23 mouse cellular contexts compared by ENCODE assay signal in genomic region chr6:136868921-136869320, GRCm38 (mm10). TPM values are rescaled to one million over a fixed set of nuclear protein-coding genes. Genes with fewer than 3 reads are reported as not detected.
DNase-seq lines count a peak whose midpoint lies in the region; ATAC-seq and TF ChIP-seq lines count a peak whose summit lies in the region.
"Had no signal": no experiment of that assay in that cellular context is flagged by ENCODE, and none has a peak within 500 bp of the region (broad histone marks: within the 10 kb centered on the region; RNA-seq: fewer than 3 reads in every experiment).

No protein-coding gene starts in this region.

- H3K36me3 ChIP-seq in embryonic facial prominence, embryonic 14.5 days (ENCODE audit: control insufficient read depth, insufficient read depth, low read length), result 0 out of 2 replicates have a peak, but pooled peaks cover 3% of the 10 kb centered on the region
- no peaks in the 10 kb centered on the region for H3K36me3 ChIP-seq in embryonic facial prominence, embryonic 10.5 days (replicated peaks)
- peaks cover 12% of the 10 kb centered on the region; the same call in 1 of the 2 replicates for H3K36me3 ChIP-seq in lung, embryonic 14.5 days (ENCODE audit: insufficient read depth)
- H3K36me3 ChIP-seq: forebrain, embryonic 10.5 days; hindbrain, embryonic 10.5 days; intestine, embryonic 15.5 days had no signal

- H3K9me3 ChIP-seq in embryonic facial prominence, embryonic 14.5 days (ENCODE audit: control insufficient read depth, low read length), result no peaks in the 10 kb centered on the region
- H3K9me3 ChIP-seq in embryonic facial prominence, embryonic 10.5 days, result no peaks in the 10 kb centered on the region
- H3K9me3 ChIP-seq in lung, embryonic 14.5 days (ENCODE audit: low read depth, low read length), result no peaks in the 10 kb centered on the region
- H3K9me3 ChIP-seq: embryonic facial prominence, embryonic 13.5 days; forebrain, embryonic 10.5 days; heart, embryonic 12.5 days; hindbrain, embryonic 10.5 days; intestine, embryonic 15.5 days had no signal

- no peak for TF ChIP-seq CTCF in lung, embryonic 14.5 days (IDR thresholded peaks at IDR 0.05; ENCODE audit: low read depth)

- peak; percentile 50 for DNase-seq in embryonic facial prominence, embryonic 14.5 days (ENCODE audit: low spot score)
- no peak for DNase-seq in embryonic facial prominence, embryonic 10.5 days (ENCODE audit: low spot score)
- peak; percentile 58 for DNase-seq in lung, embryonic 14.5 days
- no peak for DNase-seq in lung, postnatal 14 days
- DNase-seq in adipocyte (ENCODE audit: low spot score), result peak; percentile 33
- DNase-seq in cerebellum, adult 11-12 months, result no peak
- DNase-seq in spleen, postnatal 14 days (ENCODE audit: low spot score in 2 of 2), result no peak
- DNase-seq: adrenal gland, adult 8-10 months; adrenal gland, postnatal 36 days; cerebellum, adult 11 months; cerebellum, adult 9-10 months; cerebellum, postnatal 25 days; gastrocnemius, postnatal 14 days had no signal

- no peak overlapping the region for H3K4me2 ChIP-seq in embryonic facial prominence, embryonic 14.5 days (ENCODE audit: low read depth, low read length)
- H3K4me2 ChIP-seq in lung, embryonic 14.5 days, result no peak overlapping the region
- H3K4me2 ChIP-seq: embryonic facial prominence, embryonic 13.5 days; heart, embryonic 12.5 days; hindbrain, embryonic 14.5 days; intestine, embryonic 15.5 days had no signal

- no peaks in the 10 kb centered on the region for H3K27me3 ChIP-seq in embryonic facial prominence, embryonic 14.5 days (replicated peaks; ENCODE audit: control insufficient read depth, insufficient read depth, low read length)
- H3K27me3 ChIP-seq in embryonic facial prominence, embryonic 10.5 days (replicated peaks; ENCODE audit: low read depth, poor library complexity, severe bottlenecking), result no peaks in the 10 kb centered on the region
- no peaks in the 10 kb centered on the region for H3K27me3 ChIP-seq in lung, embryonic 14.5 days (ENCODE audit: insufficient read depth, low read length)
- H3K27me3 ChIP-seq: embryonic facial prominence, embryonic 13.5 days; heart, embryonic 12.5 days; intestine, embryonic 15.5 days had no signal

- H3K4me3 ChIP-seq in embryonic facial prominence, embryonic 14.5 days (ENCODE audit: low read depth, low read length), result no peak overlapping the region
- H3K4me3 ChIP-seq in embryonic facial prominence, embryonic 10.5 days, result no peak overlapping the region
- H3K4me3 ChIP-seq in lung, embryonic 14.5 days (ENCODE audit: low read depth, low read length), result no peak overlapping the region
- H3K4me3 ChIP-seq: embryonic facial prominence, embryonic 13.5 days; erythroblast, embryonic 14.5 days; forebrain, embryonic 10.5 days; heart, embryonic 12.5 days; hindbrain, embryonic 10.5 days; intestine, embryonic 15.5 days had no signal

- WGBS in embryonic facial prominence, embryonic 14.5 days, result 52% methylated on average over 5 of the region's 5 CpGs
- WGBS in embryonic facial prominence, embryonic 10.5 days, result 84% methylated on average over 5 of the region's 5 CpGs
- 61% methylated on average over 5 of the region's 5 CpGs for WGBS in lung, embryonic 14.5 days

- no peak overlapping the region for H3K9ac ChIP-seq in embryonic facial prominence, embryonic 14.5 days (ENCODE audit: low read depth, low read length)
- H3K9ac ChIP-seq in lung, embryonic 14.5 days, result no peak overlapping the region
- H3K9ac ChIP-seq: embryonic facial prominence, embryonic 13.5 days; heart, embryonic 12.5 days; hindbrain, embryonic 14.5 days; intestine, embryonic 15.5 days had no signal

- ATAC-seq in embryonic facial prominence, embryonic 14.5 days (ENCODE audit: low read depth), result 0 out of 2 replicates have a peak, but pooled peaks have one; percentile 26
- ATAC-seq in lung, embryonic 14.5 days (ENCODE audit: insufficient read depth), result no peak
- ATAC-seq: forebrain, embryonic 14.5 days; intestine, embryonic 15.5 days had no signal

- H3K27ac ChIP-seq in embryonic facial prominence, embryonic 14.5 days (replicated peaks; ENCODE audit: low read depth, low read length), result no peak overlapping the region
- H3K27ac ChIP-seq in embryonic facial prominence, embryonic 10.5 days (replicated peaks), result no peak overlapping the region
- no peak overlapping the region for H3K27ac ChIP-seq in lung, embryonic 14.5 days (ENCODE audit: low read depth)
- H3K27ac ChIP-seq: embryonic facial prominence, embryonic 13.5 days; forebrain, embryonic 10.5 days; hindbrain, embryonic 10.5 days; hindbrain, embryonic 14.5 days; intestine, embryonic 15.5 days had no signal

- peaks cover 10% of the 10 kb centered on the region; the same call in 1 of the 2 replicates for H3K4me1 ChIP-seq in embryonic facial prominence, embryonic 14.5 days (ENCODE audit: control insufficient read depth, insufficient read depth, low read length)
- H3K4me1 ChIP-seq in embryonic facial prominence, embryonic 10.5 days, result no peaks in the 10 kb centered on the region
- peaks cover 17% of the 10 kb centered on the region for H3K4me1 ChIP-seq in lung, embryonic 14.5 days (ENCODE audit: insufficient read depth)
- H3K4me1 ChIP-seq: forebrain, embryonic 10.5 days; hindbrain, embryonic 10.5 days had no signal

RNA-seq across cellular contexts. Expression of gene Mgp, which starts 6.7 kb away (rescaled TPM):
- 321 and 362 TPM in 2 replicates for polyA plus RNA-seq in embryonic facial prominence, embryonic 14.5 days (2014; fragmentation: Nextera tagmentation; extraction: Ambion mirVana)
- 3.5 and 4.2 TPM in 2 replicates for polyA plus RNA-seq in embryonic facial prominence, embryonic 10.5 days (2016; fragmentation: Nextera tagmentation; extraction: Ambion mirVana)
- 768 and 894 TPM in 2 replicates for polyA plus RNA-seq in lung, embryonic 14.5 days (2014; fragmentation: Nextera tagmentation; extraction: Ambion mirVana)
- polyA plus RNA-seq: erythroblast, embryonic 14.5 days had no signal

RNA-seq across cellular contexts. Expression of gene Art4, which starts 11.4 kb away (rescaled TPM):
- polyA plus RNA-seq in embryonic facial prominence, embryonic 14.5 days (2014; fragmentation: Nextera tagmentation; extraction: Ambion mirVana), result 1.9 and 2.7 TPM in 2 replicates
- 2.2 and 2.6 TPM in 2 replicates for polyA plus RNA-seq in embryonic facial prominence, embryonic 10.5 days (2016; fragmentation: Nextera tagmentation; extraction: Ambion mirVana)
- 3.3 and 3.6 TPM in 2 replicates for polyA plus RNA-seq in lung, embryonic 14.5 days (2014; fragmentation: Nextera tagmentation; extraction: Ambion mirVana)
- polyA plus RNA-seq: C2C12; forebrain, embryonic 14.5 days had no signal

RNA-seq across cellular contexts. Expression of gene Smco3, which starts 33.7 kb away (rescaled TPM):
- polyA plus RNA-seq in embryonic facial prominence, embryonic 14.5 days (2014; fragmentation: Nextera tagmentation; extraction: Ambion mirVana), result 2.5 and 2.8 TPM in 2 replicates
- not detected in 2 replicates for polyA plus RNA-seq in embryonic facial prominence, embryonic 10.5 days (2016; fragmentation: Nextera tagmentation; extraction: Ambion mirVana)
- 1.6 and 2.9 TPM in 2 replicates for polyA plus RNA-seq in lung, embryonic 14.5 days (2014; fragmentation: Nextera tagmentation; extraction: Ambion mirVana)
- polyA plus RNA-seq: erythroblast, embryonic 14.5 days; forebrain, embryonic 10.5 days; heart, embryonic 12.5 days; heart, embryonic 16.5 days; hindbrain, embryonic 10.5 days had no signal

RNA-seq across cellular contexts. Expression of gene Wbp11, which starts 40.9 kb away (rescaled TPM):
- 94.3 and 94.7 TPM in 2 replicates for polyA plus RNA-seq in embryonic facial prominence, embryonic 14.5 days (2014; fragmentation: Nextera tagmentation; extraction: Ambion mirVana)
- polyA plus RNA-seq in embryonic facial prominence, embryonic 10.5 days (2016; fragmentation: Nextera tagmentation; extraction: Ambion mirVana), result 163 and 165 TPM in 2 replicates
- polyA plus RNA-seq in lung, embryonic 14.5 days (2014; fragmentation: Nextera tagmentation; extraction: Ambion mirVana), result 130 and 134 TPM in 2 replicates

RNA-seq across cellular contexts. Expression of gene BC049715, which starts 41.5 kb away (rescaled TPM):
- 1.1 and 1.7 TPM in 2 replicates for polyA plus RNA-seq in embryonic facial prominence, embryonic 14.5 days (2014; fragmentation: Nextera tagmentation; extraction: Ambion mirVana)
- 1.3 and 2.1 TPM in 2 replicates for polyA plus RNA-seq in embryonic facial prominence, embryonic 10.5 days (2016; fragmentation: Nextera tagmentation; extraction: Ambion mirVana)
- polyA plus RNA-seq in lung, embryonic 14.5 days (2014; fragmentation: Nextera tagmentation; extraction: Ambion mirVana), result 1.5 and 1.9 TPM in 2 replicates

Comparison
In these comparisons a context has a peak if more than half of its experiments do, and no peak if none do; other contexts are left out.
1. DNase-seq: peak in embryonic facial prominence, embryonic 14.5 days (single experiment), lung, embryonic 14.5 days (single experiment) and adipocyte (single experiment); none in embryonic facial prominence, embryonic 10.5 days (single experiment), lung, postnatal 14 days (single experiment), cerebellum, adult 11-12 months (single experiment) and spleen, postnatal 14 days (0 of 2).
2. RNA of gene Mgp, which starts 6.7 kb away (polyA plus RNA-seq): 768 to 894 TPM in lung, embryonic 14.5 days and 321 to 362 TPM in embryonic facial prominence, embryonic 14.5 days; 3.5 to 4.2 TPM in embryonic facial prominence, embryonic 10.5 days; every median in the first group is over 10 times any median in the second.